Mouse (Mus musculus) liver, embryonic 13.5 days (tissue): ENCODE measurements at regions not wholly inside any gene's neighbourhood (a gene's known extent, or its start where the extent isn't known, plus 50 kb on each side); places are given as distances from the start of the nearest gene placed in this dataset.
A peak's percentile ranks its signal among the peaks of the same experiment; 100 is the strongest.

ENCODE experiments used
- ATAC-seq: fragments of 200-750 bp; cut with Nextera tagmentation; 2 replicates; pipeline ENCODE4 v1.8.0; 2017; ENCODE audit warnings: low read depth, mild to moderate bottlenecking, moderate number of reproducible peaks, moderate library complexity
- DNase-seq: peaks from one replicate; pipeline ENCODE4 v3.0.0; 2022
- H3K27ac ChIP-seq: fragments of 300-500 bp; sonication (generic); 2 replicates; pipeline ENCODE4 v1.5.1; 2015; ENCODE audit warnings: moderate library complexity, mild to moderate bottlenecking, inconsistent platforms
- H3K27me3 ChIP-seq: fragments of 300-500 bp; sonication (generic); 2 replicates; pipeline ENCODE4 v1.6.1; 2015; ENCODE audit warnings: mild to moderate bottlenecking, inconsistent platforms
- H3K36me3 ChIP-seq: fragments of 300-500 bp; sonication (generic); 2 replicates; pipeline ENCODE4 v1.6.1; 2015; ENCODE audit warnings: mild to moderate bottlenecking, inconsistent platforms
- H3K4me1 ChIP-seq: fragments of 300-500 bp; sonication (generic); replicated peaks from 2 replicates; pipeline ENCODE4 v1.6.1; 2015; ENCODE audit warnings: inconsistent platforms
- H3K4me2 ChIP-seq: fragments of 300-500 bp; sonication (generic); 2 replicates; pipeline ENCODE4 v1.6.1; 2015; ENCODE audit warnings: inconsistent platforms, mild to moderate bottlenecking, moderate library complexity
- H3K4me3 ChIP-seq: fragments of 300-500 bp; sonication (generic); replicated peaks from 2 replicates; pipeline ENCODE4 v1.5.1; 2015; ENCODE audit warnings: mild to moderate bottlenecking, inconsistent platforms
- H3K9ac ChIP-seq: fragments of 300-500 bp; sonication (generic); 2 replicates; pipeline ENCODE4 v1.6.1; 2015; ENCODE audit warnings: mild to moderate bottlenecking, inconsistent platforms
- H3K9me3 ChIP-seq: fragments of 300-500 bp; sonication (generic); replicated peaks from 2 replicates; pipeline ENCODE4 v1.6.1; 2016; ENCODE audit warnings: inconsistent platforms
- WGBS: fragments of 180-500 bp; shearing (Covaris S2); methylation state at CpG from one replicate; pipeline ENCODE4 v1.1.7; 2015; ENCODE audit not compliant: insufficient replicate concordance; 5-methylcytosine and 5-hydroxymethylcytosine counted together

DNA sequence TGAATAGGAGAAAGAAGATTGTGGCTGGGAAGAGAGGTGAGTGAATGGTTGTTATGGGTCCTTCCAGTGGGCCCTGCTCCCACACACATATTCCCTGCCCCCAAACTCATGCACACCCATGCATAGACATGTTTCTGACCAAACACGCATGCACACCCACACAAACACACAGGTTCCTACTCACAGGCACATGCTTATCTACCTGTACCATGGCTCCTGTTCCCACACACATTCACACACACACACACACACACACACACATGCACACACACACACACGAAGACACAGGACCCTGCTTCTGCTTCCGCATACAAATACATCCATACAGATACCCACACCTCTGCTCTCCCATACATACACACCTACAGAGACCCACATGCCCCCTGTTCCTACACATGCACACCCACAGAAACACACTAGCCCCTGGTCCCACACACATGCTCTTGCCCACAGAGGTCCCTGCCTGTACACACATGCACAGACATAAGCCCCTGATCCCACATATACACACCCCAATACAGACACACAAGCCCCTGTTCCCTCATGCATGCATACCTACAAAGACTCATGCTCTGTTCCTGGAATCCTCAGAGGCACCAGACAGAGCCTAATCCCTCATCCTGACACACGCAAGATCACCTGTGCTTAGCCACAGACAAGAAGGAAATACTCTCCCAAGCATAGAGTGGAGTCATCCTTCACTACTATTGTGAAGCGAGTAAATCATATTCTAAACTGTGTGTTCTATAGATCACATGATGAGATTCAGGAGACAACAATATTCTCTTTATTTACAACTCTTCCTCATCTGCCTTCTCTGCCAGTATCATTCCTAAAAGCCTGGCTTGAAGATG is 100.1 kb downstream of the Mycn start:
- H3K27ac ChIP-seq: no peak overlapping the region
- H3K9me3 ChIP-seq: no peaks in the 10 kb centered on the region
- DNase-seq (no peak), ATAC-seq (no peak)
- no peaks in the 10 kb centered on the region for H3K27me3 ChIP-seq
- no peak overlapping the region for H3K4me3 ChIP-seq
- no peak overlapping the region for H3K9ac ChIP-seq
- H3K36me3 ChIP-seq: no peaks in the 10 kb centered on the region
- peaks cover 4% of the 10 kb centered on the region; the same call in 1 of the 2 replicates for H3K4me1 ChIP-seq
- no peak overlapping the region for H3K4me2 ChIP-seq
- 70% methylated on average over 5 of the region's 5 CpGs for WGBS

DNA sequence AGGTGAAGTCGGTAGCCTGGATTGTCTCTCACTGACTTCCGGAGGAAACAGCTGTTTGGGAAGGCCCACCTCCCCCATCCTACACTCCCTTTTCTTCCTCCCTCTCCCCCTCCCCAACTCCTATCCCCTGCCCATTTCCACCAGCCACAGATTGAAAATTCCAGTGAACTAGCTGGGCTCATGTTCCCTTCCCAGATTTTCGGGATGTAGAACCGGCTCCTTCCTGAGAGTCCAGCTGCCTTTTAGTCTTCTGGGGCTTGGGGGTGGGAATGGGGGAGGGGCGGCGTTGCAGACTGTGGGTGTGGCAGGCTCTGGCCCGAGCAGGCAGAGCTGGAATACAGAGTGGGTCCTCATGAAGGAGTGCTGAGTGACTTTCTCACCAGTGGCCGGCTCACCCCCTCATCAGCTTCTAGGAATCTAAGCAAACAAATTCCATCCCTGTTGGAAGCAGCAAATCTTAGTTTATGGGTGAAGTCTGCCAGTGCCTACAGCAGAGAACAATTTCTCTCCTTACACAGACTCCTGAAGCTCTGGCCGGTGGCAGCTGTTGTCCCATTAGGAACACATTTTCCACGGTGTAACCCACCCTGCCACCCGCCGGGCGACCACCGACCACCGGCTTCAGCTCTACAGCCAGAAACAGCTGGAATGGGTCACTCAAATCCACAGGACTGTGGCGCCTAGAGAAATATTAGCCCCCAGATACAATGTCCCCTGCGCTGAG is 100.9 kb downstream of the Mycn start:
- Histone ChIP-seq H3K4me1 (peaks cover 4% of the 10 kb centered on the region; the same call in 1 of the 2 replicates), H3K9me3 (no peaks in the 10 kb centered on the region), H3K9ac (no peak overlapping the region), H3K36me3 (no peaks in the 10 kb centered on the region), H3K4me3 (no peak overlapping the region), H3K27ac (no peak overlapping the region), H3K4me2 (0 out of 2 replicates have a peak overlapping the region, but pooled peaks have one; percentile 24), H3K27me3 (no peaks in the 10 kb centered on the region)
- ATAC-seq: no peak
- no peak for DNase-seq
- WGBS: 45% methylated on average over 17 of the region's 17 CpGs

DNA sequence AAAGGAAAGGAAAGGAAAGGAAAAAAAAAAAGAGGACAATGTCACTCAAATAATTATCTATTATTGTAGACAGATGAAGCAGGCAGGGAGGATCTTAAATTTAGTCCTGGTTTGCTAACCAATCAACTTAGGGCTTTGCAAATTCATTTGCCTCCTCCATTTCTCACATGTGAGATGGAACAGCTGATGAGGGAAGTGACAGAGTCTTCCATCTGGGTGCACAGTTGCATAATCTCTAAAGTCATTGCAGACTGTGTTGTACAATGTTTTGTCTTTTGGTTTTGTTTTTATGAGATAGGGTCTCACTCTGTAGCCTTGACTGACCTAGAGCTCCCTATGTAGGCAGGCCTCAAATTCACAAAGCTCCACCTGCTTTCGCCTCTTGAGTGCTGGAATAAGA is 103.9 kb downstream of the Mycn start:
- ATAC-seq (no peak), DNase-seq (no peak)
- no peaks in the 10 kb centered on the region for H3K36me3 ChIP-seq
- no peak overlapping the region for H3K4me2 ChIP-seq
- peaks cover 4% of the 10 kb centered on the region; the same call in 1 of the 2 replicates for H3K4me1 ChIP-seq
- no peak overlapping the region for H3K4me3 ChIP-seq
- H3K9ac ChIP-seq: no peak overlapping the region
- H3K27me3 ChIP-seq: no peaks in the 10 kb centered on the region
- WGBS: 75% methylated on average over 1 of the region's 1 CpGs
- no peaks in the 10 kb centered on the region for H3K9me3 ChIP-seq
- no peak overlapping the region for H3K27ac ChIP-seq

DNA sequence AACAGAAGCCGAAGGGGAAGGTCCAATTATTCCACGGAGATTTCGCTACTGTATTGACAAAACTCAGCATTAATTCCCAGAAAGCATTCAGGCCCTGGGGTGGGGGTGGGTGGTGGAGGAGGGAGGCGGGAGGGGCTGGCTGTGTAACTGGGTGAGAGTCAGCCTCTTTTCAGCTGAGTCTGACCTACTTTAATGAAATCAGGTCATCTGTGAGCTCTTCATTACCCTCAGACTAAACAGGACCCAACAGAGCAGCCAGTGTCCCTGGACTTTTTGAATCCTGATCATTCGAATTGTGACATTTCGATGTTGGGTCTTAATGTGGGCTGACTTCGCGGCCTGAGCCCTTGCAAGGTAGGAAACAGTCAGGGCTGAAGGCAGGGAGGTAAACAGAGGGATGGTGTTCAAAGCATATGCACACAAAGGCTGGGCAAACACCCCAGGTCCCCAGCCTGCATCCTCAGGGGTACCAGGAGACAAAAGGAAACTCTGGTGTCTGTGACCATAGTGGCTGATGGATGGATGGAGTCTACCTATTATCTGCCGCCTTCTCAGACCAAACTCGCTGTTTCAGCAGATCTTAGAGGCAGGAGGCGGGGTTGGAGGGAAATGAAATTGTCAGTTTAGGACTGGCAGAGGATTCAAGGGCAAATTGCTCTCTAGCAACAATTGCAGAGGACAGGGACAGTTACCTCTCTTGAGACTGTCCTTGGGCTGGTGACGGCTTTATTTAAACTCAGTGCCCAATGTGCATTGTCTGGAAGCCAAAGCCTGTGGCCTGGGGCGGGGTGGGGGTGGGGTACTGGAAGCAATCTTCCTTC is 113.7 kb downstream of the Mycn start:
- Histone ChIP-seq H3K27ac (no peak overlapping the region), H3K36me3 (no peaks in the 10 kb centered on the region), H3K9ac (no peak overlapping the region), H3K4me2 (no peak overlapping the region), H3K4me3 (no peak overlapping the region), H3K4me1 (no peaks in the 10 kb centered on the region), H3K9me3 (no peaks in the 10 kb centered on the region), H3K27me3 (no peaks in the 10 kb centered on the region)
- ATAC-seq: no peak
- no peak for DNase-seq
- 60% methylated on average over 13 of the region's 13 CpGs for WGBS

DNA sequence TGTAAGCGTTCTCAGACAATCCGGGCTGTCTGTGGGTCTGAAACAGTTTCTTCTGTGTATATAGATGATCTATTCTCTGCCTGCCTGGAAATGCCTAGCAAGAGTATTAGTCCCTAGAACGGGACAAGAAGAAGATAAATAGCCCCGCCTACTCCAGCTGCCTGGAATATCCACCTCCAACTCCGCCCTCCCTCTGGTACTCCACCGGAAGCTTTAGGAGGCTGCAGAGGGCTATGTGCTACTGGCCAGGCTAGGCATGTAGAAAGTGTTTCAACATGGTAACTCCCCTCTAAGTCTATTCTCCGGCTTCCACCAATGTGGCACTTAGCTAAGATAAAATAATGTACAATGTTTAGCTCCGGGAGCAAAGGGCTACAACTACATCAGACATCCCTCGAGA is 114.3 kb downstream of the Mycn start:
- Histone ChIP-seq H3K27me3 (no peaks in the 10 kb centered on the region), H3K9ac (no peak overlapping the region), H3K9me3 (no peaks in the 10 kb centered on the region), H3K4me3 (no peak overlapping the region), H3K4me2 (no peak overlapping the region), H3K36me3 (no peaks in the 10 kb centered on the region), H3K27ac (no peak overlapping the region), H3K4me1 (no peaks in the 10 kb centered on the region)
- ATAC-seq (no peak), DNase-seq (no peak)
- WGBS: 54% methylated on average over 9 of the region's 9 CpGs

GRCm38 (mm10) chr12:12826431-12826830 is 115.3 kb downstream of the Mycn start:
- WGBS: 50% methylated on average over 3 of the region's 3 CpGs
- no peak for ATAC-seq

DNA sequence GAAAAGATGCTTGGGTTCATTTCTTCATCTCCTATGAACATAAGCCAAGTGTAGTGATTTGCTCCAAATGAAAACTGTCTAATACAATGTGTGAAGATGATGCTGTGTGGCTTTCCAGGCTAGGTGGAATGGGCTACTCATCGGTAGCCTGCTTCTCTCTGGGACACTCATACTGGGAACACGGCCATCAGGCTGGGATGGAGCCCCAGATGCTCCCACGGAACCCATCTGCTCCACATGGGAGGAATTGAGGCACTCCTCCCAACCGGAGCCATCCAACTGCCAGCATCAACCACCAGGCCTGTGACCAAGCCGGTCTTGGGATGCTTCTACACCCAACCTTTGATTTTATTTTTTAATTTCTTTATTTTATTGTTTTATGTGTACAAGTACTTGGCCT is 115.9 kb downstream of the Mycn start:
- no peaks in the 10 kb centered on the region for H3K36me3 ChIP-seq
- no peak overlapping the region for H3K27ac ChIP-seq
- no peaks in the 10 kb centered on the region for H3K27me3 ChIP-seq
- ATAC-seq (no peak), DNase-seq (no peak)
- no peak overlapping the region for H3K4me3 ChIP-seq
- H3K4me2 ChIP-seq: no peak overlapping the region
- no peaks in the 10 kb centered on the region for H3K4me1 ChIP-seq
- H3K9me3 ChIP-seq: no peaks in the 10 kb centered on the region
- H3K9ac ChIP-seq: no peak overlapping the region
- WGBS: 69% methylated on average over 5 of the region's 5 CpGs

More at GRCm38 (mm10) chr12:12826431-12826830, 115.3 kb downstream of the Mycn start:
- no peaks in the 10 kb centered on the region for H3K4me1 ChIP-seq
- H3K4me3 ChIP-seq: no peak overlapping the region
- H3K27ac ChIP-seq: no peak overlapping the region
- no peak for DNase-seq
- no peak overlapping the region for H3K4me2 ChIP-seq
- no peaks in the 10 kb centered on the region for H3K27me3 ChIP-seq
- H3K36me3 ChIP-seq: no peaks in the 10 kb centered on the region
- H3K9me3 ChIP-seq: no peaks in the 10 kb centered on the region
- no peak overlapping the region for H3K9ac ChIP-seq

GRCm38 (mm10) chr12:12821473-12821872 is 120.2 kb downstream of the Mycn start:
- H3K4me1 ChIP-seq: no peaks in the 10 kb centered on the region
- no peak for ATAC-seq
- no peak overlapping the region for H3K4me3 ChIP-seq
- H3K9ac ChIP-seq: no peak overlapping the region
- H3K27me3 ChIP-seq: no peaks in the 10 kb centered on the region
- no peak overlapping the region for H3K27ac ChIP-seq
- H3K4me2 ChIP-seq: no peak overlapping the region
- H3K36me3 ChIP-seq: no peaks in the 10 kb centered on the region
- DNase-seq: no peak
- WGBS: 43% methylated on average over 7 of the region's 7 CpGs
- no peaks in the 10 kb centered on the region for H3K9me3 ChIP-seq

DNA sequence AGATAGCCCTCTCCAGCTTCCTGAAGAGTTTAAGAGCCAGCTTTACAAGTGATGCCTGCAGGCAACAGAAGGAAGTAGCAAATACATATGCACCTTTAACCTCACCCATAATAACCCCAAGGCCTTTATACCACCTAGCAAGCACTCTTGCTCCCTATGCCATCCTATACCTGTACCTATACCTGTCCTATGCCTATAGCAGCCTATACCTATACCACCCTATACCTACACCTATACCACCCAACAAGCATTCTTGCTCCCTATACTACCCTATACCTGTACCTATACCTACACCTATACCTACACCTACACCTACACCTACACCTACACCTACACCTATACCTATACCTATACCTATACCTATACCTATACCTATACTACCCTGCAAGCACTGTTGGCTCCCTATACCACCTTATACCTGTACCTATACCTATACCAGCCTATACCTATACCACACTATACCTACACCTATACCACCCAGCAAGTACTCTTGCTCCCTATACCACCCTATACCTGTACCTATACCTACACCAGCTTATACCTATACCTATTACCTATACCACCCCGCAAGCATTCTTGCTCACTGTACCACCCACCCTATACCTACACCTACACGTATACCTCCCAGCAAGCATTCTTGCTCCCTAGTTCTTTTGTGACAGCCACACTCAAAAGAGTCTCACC is 120.9 kb downstream of the Mycn start:
- no peak overlapping the region for H3K9ac ChIP-seq
- 70% methylated on average over 2 of the region's 2 CpGs for WGBS
- ATAC-seq (0 out of 2 replicates have a peak, but pooled peaks have one; percentile 20), DNase-seq (no peak)
- H3K4me3 ChIP-seq: no peak overlapping the region
- H3K9me3 ChIP-seq: no peaks in the 10 kb centered on the region
- no peaks in the 10 kb centered on the region for H3K4me1 ChIP-seq
- H3K27ac ChIP-seq: no peak overlapping the region
- H3K4me2 ChIP-seq: no peak overlapping the region
- no peaks in the 10 kb centered on the region for H3K27me3 ChIP-seq
- H3K36me3 ChIP-seq: no peaks in the 10 kb centered on the region

- no peak overlapping the region for H3K4me2 ChIP-seq
- H3K9me3 ChIP-seq: no peaks in the 10 kb centered on the region
- H3K4me3 ChIP-seq: no peak overlapping the region
- no peak overlapping the region for H3K27ac ChIP-seq
- no peaks in the 10 kb centered on the region for H3K36me3 ChIP-seq
- no peaks in the 10 kb centered on the region for H3K27me3 ChIP-seq
- WGBS: 52% methylated on average over 5 of the region's 5 CpGs
- DNase-seq (no peak), ATAC-seq (no peak)
- no peaks in the 10 kb centered on the region for H3K4me1 ChIP-seq
- no peak overlapping the region for H3K9ac ChIP-seq
These were observed 122.0 kb downstream of the Mycn start for GRCm38 (mm10) chr12:12819746-12820145.
